Mouse (Mus musculus) limb, embryonic 14.5 days (tissue): ENCODE data around the gene Slc36a2. TPM values are rescaled to one million over a fixed set of nuclear protein-coding genes. Genes with fewer than 3 reads are reported as not detected.

Experiments used
- ATAC-seq: fragments of 200-750 bp; cut with Nextera tagmentation; 2 replicates; pipeline ENCODE4 v1.8.0; 2017; ENCODE audit warnings: low read depth, moderate number of reproducible peaks, moderate TSS enrichment; ENCODE audit not compliant: low FRiP score
- DNase-seq: peaks from one replicate; pipeline ENCODE4 v3.0.0-alpha.2; 2015; ENCODE audit warnings: low spot score
- H3K27ac ChIP-seq: fragments of 300-500 bp; sonication (generic); replicated peaks from 2 replicates; pipeline ENCODE4 v1.5.1; 2014; ENCODE audit warnings: low read depth, mild to moderate bottlenecking, low read length, moderate library complexity, mixed read lengths
- H3K27me3 ChIP-seq: fragments of 300-500 bp; sonication (generic); 2 replicates; pipeline ENCODE4 v1.6.1; 2014; ENCODE audit warnings: low read length, mixed read lengths; ENCODE audit not compliant: control insufficient read depth, insufficient read depth
- H3K36me3 ChIP-seq: fragments of 300-500 bp; sonication (generic); 2 replicates; pipeline ENCODE4 v1.6.1; 2014; ENCODE audit warnings: mild to moderate bottlenecking, low read length, moderate library complexity, mixed read lengths; ENCODE audit not compliant: control insufficient read depth, insufficient read depth
- H3K4me1 ChIP-seq: fragments of 300-500 bp; sonication (generic); 2 replicates; pipeline ENCODE4 v1.6.1; 2014; ENCODE audit warnings: antibody characterized with exemption, low read length, mixed read lengths; ENCODE audit not compliant: control insufficient read depth, insufficient read depth
- H3K4me2 ChIP-seq: fragments of 300-500 bp; sonication (generic); replicated peaks from 2 replicates; pipeline ENCODE4 v1.6.1; 2014; ENCODE audit warnings: low read depth, mild to moderate bottlenecking, low read length, moderate library complexity; ENCODE audit not compliant: severe bottlenecking
- H3K4me3 ChIP-seq: fragments of 300-500 bp; sonication (generic); replicated peaks from 2 replicates; pipeline ENCODE4 v1.5.1; 2014; ENCODE audit warnings: low read length
- H3K9ac ChIP-seq: fragments of 300-500 bp; sonication (generic); 2 replicates; pipeline ENCODE4 v1.6.1; 2014; ENCODE audit warnings: mild to moderate bottlenecking, low read depth, low read length, moderate library complexity; ENCODE audit not compliant: severe bottlenecking
- H3K9me3 ChIP-seq: fragments of 300-500 bp; sonication (generic); 2 replicates; pipeline ENCODE4 v1.6.1; 2016; ENCODE audit warnings: low read length; ENCODE audit not compliant: control insufficient read depth
- POLR2A ChIP-seq: fragments of 200-500 bp; IDR thresholded peaks from 2 replicates; pipeline ENCODE4 v1.8.0; 2012; ENCODE audit warnings: inconsistent platforms, mild to moderate bottlenecking, moderate library complexity, borderline replicate concordance; ENCODE audit not compliant: insufficient read depth, insufficient read length; ENCODE audit errors: extremely low read depth
- WGBS: fragments of 180-500 bp; shearing (Covaris S2); extraction: QIAGEN DNeasy Blood & Tissue Kit; methylation state at CpG from one replicate; pipeline ENCODE4 v1.1.7; 2014; 5-methylcytosine and 5-hydroxymethylcytosine counted together
- polyA plus RNA-seq, 2 experiments: library from polyadenylated mRNA; depleted of rRNA in 1 of 2; stranded (reverse) in 1 of 2; unstranded in 1 of 2; fragments of >200 nt; fragmentation: Nextera tagmentation in 1 of 2; extraction: Ambion mirVana in 1 of 2; gene quantifications; 2 replicates each; pipeline versions ENCODE4 v1.2.1 to v1.2.3; 2012 to 2014

The Slc36a2 gene
- polyA plus RNA-seq, 2 experiments: 1.4 to 1.7 TPM

- no peaks in the 10 kb centered on the region for H3K4me1 ChIP-seq
- DNase-seq: no peak
- 73% methylated on average over 6 of the region's 6 CpGs for WGBS
- no peak for TF ChIP-seq POLR2A
- no peak overlapping the region for H3K9ac ChIP-seq
- no peak overlapping the region for H3K4me2 ChIP-seq
- no peaks in the 10 kb centered on the region for H3K27me3 ChIP-seq
- no peaks in the 10 kb centered on the region for H3K9me3 ChIP-seq
- H3K27ac ChIP-seq: no peak overlapping the region
- no peak overlapping the region for H3K4me3 ChIP-seq
- no peaks in the 10 kb centered on the region for H3K36me3 ChIP-seq
- no peak for ATAC-seq
Measured at GRCm38 (mm10) chr11:55155070-55155421, 29.8 kb downstream of the Slc36a2 start.

DNA sequence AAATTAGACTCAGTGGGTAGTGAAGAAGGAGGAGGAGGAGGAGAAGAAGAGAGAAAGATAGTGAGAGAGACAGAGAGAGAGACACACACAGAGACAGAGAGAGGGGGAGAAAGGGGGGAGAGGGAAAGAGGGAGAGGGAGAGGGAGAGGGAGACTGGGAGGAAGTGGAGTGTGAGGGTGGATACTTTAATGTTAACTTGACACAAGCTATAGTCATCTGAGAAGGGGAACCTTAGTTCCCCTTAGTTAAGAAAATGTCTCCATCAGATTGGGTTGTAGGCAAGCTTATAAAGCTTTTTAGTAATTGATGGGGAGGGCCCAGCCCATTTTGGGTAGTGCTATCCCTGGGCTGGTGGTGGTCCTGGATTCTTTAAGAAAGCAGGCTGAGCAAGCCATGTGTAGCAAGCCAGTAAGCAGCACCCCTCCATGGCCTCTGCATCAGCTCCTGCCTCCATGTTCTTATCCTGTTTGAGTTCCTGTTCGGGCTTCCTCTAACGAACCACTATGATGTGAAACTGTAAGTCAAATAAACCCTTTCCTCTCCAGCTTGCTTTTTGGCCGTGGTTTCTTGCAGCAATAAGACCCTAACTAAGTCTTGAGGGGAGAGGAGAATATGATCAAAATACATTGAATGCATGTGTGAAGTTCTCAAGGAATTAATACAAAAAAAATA is 30.3 kb downstream of the Slc36a2 start:
- ATAC-seq (no peak), DNase-seq (no peak)
- H3K4me2 ChIP-seq: no peak overlapping the region

GRCm38 (mm10) chr11:55151608-55152007 is 33.3 kb downstream of the Slc36a2 start, which contains the start of gene Slc36a3:
Gene Slc36a3, minus strand, starts transcription at chr11:55151708.
- WGBS: 79% methylated on average over 3 of the region's 3 CpGs
- H3K27ac ChIP-seq: no peak within 1 kb of the TSS
- no peaks in the 10 kb centered on the region for H3K9me3 ChIP-seq
- no peak for TF ChIP-seq POLR2A
- DNase-seq: no peak
- H3K27me3 ChIP-seq: no peaks in the 10 kb centered on the region
- H3K36me3 ChIP-seq: no peaks in the 10 kb centered on the region
- no peak within 1 kb of the TSS for H3K9ac ChIP-seq
- no peak for ATAC-seq
- H3K4me2 ChIP-seq: no peak within 1 kb of the TSS
- H3K4me1 ChIP-seq: no peaks in the 10 kb centered on the region
- H3K4me3 ChIP-seq: no peak within 1 kb of the TSS

More for the DNA sequence above, 30.3 kb downstream of the Slc36a2 start:
- no peak overlapping the region for H3K9ac ChIP-seq
- no peak overlapping the region for H3K27ac ChIP-seq
- H3K36me3 ChIP-seq: no peaks in the 10 kb centered on the region
- whole genome bisulfite sequencing: 43% methylated on average over 3 of the region's 3 CpGs
- no peak for TF ChIP-seq POLR2A
- no peaks in the 10 kb centered on the region for H3K27me3 ChIP-seq
- no peak overlapping the region for H3K4me3 ChIP-seq
- no peaks in the 10 kb centered on the region for H3K4me1 ChIP-seq
- no peaks in the 10 kb centered on the region for H3K9me3 ChIP-seq

DNA sequence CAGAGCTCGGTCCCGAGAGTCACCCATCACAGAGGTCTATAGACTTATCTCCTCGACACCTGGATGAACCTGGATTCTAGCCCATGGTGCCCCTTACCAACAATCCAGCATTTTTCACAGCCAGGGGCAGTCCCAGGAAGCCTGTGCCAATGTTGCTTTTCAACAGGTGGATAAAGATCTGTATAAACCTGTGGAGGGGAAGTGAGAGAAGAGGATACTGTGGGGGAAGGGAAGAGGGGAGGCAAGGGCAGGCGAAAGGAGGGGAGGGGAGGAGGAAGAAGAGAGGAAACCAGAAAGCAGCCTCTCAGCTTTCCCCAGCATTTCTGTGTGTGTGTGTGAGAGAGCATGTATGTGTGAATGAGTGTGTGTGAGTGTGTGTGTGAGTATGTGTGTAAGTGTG is 36.4 kb downstream of the Slc36a2 start:
- peaks cover 4% of the 10 kb centered on the region; the same call in 1 of the 2 replicates for H3K4me1 ChIP-seq
- no peak for TF ChIP-seq POLR2A
- ATAC-seq (no peak), DNase-seq (no peak)
- H3K27me3 ChIP-seq: no peaks in the 10 kb centered on the region
- H3K27ac ChIP-seq: no peak overlapping the region
- no peak overlapping the region for H3K4me3 ChIP-seq
- 80% methylated on average over 4 of the region's 4 CpGs for WGBS
- H3K9ac ChIP-seq: no peak overlapping the region
- no peaks in the 10 kb centered on the region for H3K36me3 ChIP-seq
- H3K9me3 ChIP-seq: no peaks in the 10 kb centered on the region
- H3K4me2 ChIP-seq: no peak overlapping the region

DNA sequence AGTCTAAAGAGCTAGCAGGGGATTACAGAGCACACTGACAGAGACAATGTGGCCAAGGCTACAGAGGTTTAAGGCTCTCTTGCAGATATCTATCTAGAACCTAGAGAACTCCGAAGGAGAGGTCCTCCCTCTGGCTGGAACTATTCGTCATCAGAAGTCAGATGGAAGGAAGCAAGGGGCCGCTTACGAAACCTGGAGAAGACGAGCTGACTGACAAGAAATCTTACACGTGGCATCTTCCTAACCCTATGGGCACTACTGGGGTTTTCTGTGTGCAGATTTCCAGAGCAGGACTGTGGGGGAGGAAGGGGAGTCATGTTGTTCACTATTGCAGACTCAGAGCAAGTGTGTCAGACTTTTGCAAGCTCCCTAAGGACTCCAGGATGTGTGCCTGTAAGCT is 37.5 kb downstream of the Slc36a2 start:
- ATAC-seq (no peak), DNase-seq (no peak)
- no peak for TF ChIP-seq POLR2A
- Histone ChIP-seq H3K9me3 (no peaks in the 10 kb centered on the region), H3K4me1 (peaks cover 7% of the 10 kb centered on the region; the same call in 1 of the 2 replicates), H3K27me3 (no peaks in the 10 kb centered on the region), H3K4me2 (no peak overlapping the region), H3K27ac (no peak overlapping the region), H3K9ac (no peak overlapping the region), H3K36me3 (no peaks in the 10 kb centered on the region), H3K4me3 (no peak overlapping the region)
- WGBS: 73% methylated on average over 6 of the region's 6 CpGs

DNA sequence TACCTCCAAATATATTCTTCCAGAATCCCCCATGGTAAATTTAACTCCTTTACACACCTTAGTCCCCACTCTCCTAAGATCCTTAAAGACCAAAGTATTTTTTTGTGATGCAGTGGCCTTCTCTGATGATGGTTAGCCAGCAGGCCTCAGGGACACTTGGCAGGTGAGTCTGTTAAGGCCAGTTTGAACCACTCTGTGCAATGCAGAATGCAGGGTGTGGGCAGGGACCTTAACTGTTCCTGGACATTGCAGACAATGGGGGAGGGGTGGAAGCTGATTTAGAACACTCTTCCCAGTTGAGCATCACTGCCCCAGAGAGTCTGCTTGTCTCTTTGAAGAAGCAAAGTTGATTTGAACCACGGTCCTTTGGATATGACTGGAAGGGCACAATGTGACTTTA is 38.0 kb downstream of the Slc36a2 start:
- H3K27ac ChIP-seq: no peak overlapping the region
- no peak for TF ChIP-seq POLR2A
- H3K4me2 ChIP-seq: no peak overlapping the region
- H3K9ac ChIP-seq: no peak overlapping the region
- no peaks in the 10 kb centered on the region for H3K9me3 ChIP-seq
- H3K4me3 ChIP-seq: no peak overlapping the region
- 83% methylated on average over 1 of the region's 1 CpGs for WGBS
- DNase-seq: no peak
- no peak for ATAC-seq
- peaks cover 7% of the 10 kb centered on the region; the same call in 1 of the 2 replicates for H3K4me1 ChIP-seq
- H3K27me3 ChIP-seq: no peaks in the 10 kb centered on the region
- H3K36me3 ChIP-seq: no peaks in the 10 kb centered on the region
